Mouse (Mus musculus) heart, embryonic 13.5 days (tissue): ENCODE measurements at regions not wholly inside any gene's neighbourhood (a gene's known extent, or its start where the extent isn't known, plus 50 kb on each side); places are given as distances from the start of the nearest gene placed in this dataset.

Experiments
- ATAC-seq: fragments of 200-750 bp; cut with Nextera tagmentation; 2 replicates; pipeline ENCODE4 v1.8.0; 2017; ENCODE audit warnings: moderate TSS enrichment; ENCODE audit not compliant: insufficient number of reproducible peaks, low FRiP score, low TSS enrichment; ENCODE audit errors: extremely low read depth
- H3K27ac ChIP-seq: fragments of 300-500 bp; sonication (generic); replicated peaks from 2 replicates; pipeline ENCODE4 v1.5.1; 2015; ENCODE audit warnings: moderate library complexity, mild to moderate bottlenecking, inconsistent platforms
- H3K27me3 ChIP-seq: fragments of 300-500 bp; sonication (generic); replicated peaks from 2 replicates; pipeline ENCODE4 v1.6.1; 2015; ENCODE audit warnings: mild to moderate bottlenecking, inconsistent platforms
- H3K36me3 ChIP-seq: fragments of 300-500 bp; sonication (generic); 2 replicates; pipeline ENCODE4 v1.6.1; 2015; ENCODE audit warnings: mild to moderate bottlenecking, inconsistent platforms
- H3K4me1 ChIP-seq: fragments of 300-500 bp; sonication (generic); 2 replicates; pipeline ENCODE4 v1.6.1; 2015; ENCODE audit warnings: inconsistent platforms
- H3K4me2 ChIP-seq: fragments of 300-500 bp; sonication (generic); 2 replicates; pipeline ENCODE4 v1.6.1; 2015; ENCODE audit warnings: inconsistent platforms, mild to moderate bottlenecking, moderate library complexity
- H3K4me3 ChIP-seq: fragments of 300-500 bp; sonication (generic); 2 replicates; pipeline ENCODE4 v1.5.1; 2015; ENCODE audit warnings: moderate library complexity, mild to moderate bottlenecking, inconsistent platforms
- H3K9ac ChIP-seq: fragments of 300-500 bp; sonication (generic); 2 replicates; pipeline ENCODE4 v1.6.1; 2015; ENCODE audit warnings: inconsistent platforms, mild to moderate bottlenecking, moderate library complexity
- H3K9me3 ChIP-seq: fragments of 300-500 bp; sonication (generic); 2 replicates; pipeline ENCODE4 v1.6.1; 2016; ENCODE audit warnings: inconsistent platforms
- WGBS: fragments of 180-500 bp; shearing (Covaris S2); methylation state at CpG from one replicate; pipeline ENCODE4 v1.1.7; 2015; ENCODE audit warnings: mixed read lengths; 5-methylcytosine and 5-hydroxymethylcytosine counted together

DNA sequence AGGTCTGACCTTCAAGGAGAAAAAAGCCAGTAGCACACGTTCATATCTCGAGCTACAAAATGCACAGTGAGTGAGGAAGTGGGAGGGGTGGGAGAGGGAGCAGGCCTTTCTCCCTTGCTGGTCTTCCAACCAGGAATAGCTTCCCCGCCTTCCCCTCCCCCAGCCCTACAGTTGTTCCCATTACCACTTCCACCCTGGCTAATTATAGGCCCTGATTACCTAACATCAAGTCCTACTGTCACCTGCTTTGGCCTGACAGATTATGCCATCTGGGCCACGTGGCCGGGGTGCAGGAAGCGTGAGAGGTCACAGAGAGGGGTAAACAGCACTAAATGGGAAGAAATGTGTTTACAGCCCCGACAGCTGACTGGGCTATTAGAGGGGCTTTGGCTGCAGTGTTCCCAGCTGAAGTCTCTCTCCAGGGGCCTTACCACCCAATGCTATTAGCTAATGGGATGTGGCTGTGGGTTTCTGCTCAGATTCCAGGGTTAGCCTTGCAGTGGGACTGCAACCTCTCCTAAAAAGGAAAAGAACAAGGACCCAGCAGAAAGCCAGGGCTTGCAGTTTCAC lies 138.6 kb upstream of the Cpeb2 start:
- Histone ChIP-seq H3K9me3 (no peaks in the 10 kb centered on the region), H3K27ac (peak overlapping the region; percentile 78), H3K27me3 (no peaks in the 10 kb centered on the region), H3K4me2 (peak overlapping the region; percentile 32), H3K4me3 (no peak overlapping the region), H3K36me3 (no peaks in the 10 kb centered on the region), H3K4me1 (peaks cover 16% of the 10 kb centered on the region), H3K9ac (0 out of 2 replicates have a peak overlapping the region, but pooled peaks have one; percentile 35)
- 2% methylated on average over 7 of the region's 7 CpGs for WGBS
- peak; percentile 54; the same call in 1 of the 2 replicates for ATAC-seq

DNA sequence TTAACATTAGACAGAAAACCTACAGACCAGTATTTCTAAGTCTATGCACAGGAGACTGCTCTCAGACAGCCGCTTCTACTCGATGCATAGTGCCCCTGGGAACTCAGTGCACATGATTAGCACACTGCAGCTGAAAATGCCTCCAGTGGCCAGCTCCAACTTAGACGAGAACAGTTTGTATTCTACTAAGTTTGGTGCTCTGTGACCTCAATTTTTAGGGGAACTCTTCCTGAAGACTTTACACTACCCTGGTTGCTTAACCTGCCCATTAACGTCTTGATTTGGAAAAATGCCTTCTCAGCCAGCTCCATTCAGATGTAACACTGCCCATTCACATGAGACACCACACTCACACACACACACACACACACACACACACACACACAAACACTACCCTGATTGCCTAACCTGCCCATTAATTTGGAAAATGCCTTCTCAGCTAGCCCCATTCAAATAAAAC lies 130.9 kb upstream of the Cpeb2 start:
- WGBS = 31% methylated on average over 4 of the region's 4 CpGs
- Histone ChIP-seq H3K36me3 (no peaks in the 10 kb centered on the region), H3K9me3 (no peaks in the 10 kb centered on the region), H3K4me1 (peaks cover 4% of the 10 kb centered on the region), H3K4me3 (no peak overlapping the region), H3K27me3 (no peaks in the 10 kb centered on the region), H3K9ac (no peak overlapping the region), H3K27ac (0 out of 2 replicates have a peak overlapping the region, but pooled peaks have one; percentile 24), H3K4me2 (no peak overlapping the region)
- no peak for ATAC-seq

DNA sequence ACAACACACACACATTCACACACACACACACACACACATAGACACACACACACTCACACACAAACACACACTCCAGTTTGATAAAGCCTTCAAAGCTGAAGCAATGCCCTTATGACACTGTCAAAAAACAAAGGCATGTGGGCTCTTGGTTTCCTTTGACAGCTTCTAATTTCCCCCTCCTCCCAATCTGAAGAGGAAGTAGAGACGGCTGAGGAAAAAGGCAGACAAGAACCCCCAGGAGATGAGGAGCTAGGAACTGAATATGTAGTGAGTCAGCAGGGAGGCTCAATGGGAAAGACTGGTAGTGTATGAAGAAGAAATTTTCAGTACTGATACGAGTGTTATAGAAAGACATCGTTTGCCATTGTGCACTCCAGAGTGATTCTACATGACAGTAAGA lies 130.4 kb upstream of the Cpeb2 start:
- H3K27ac ChIP-seq = no peak overlapping the region
- H3K4me2 ChIP-seq = no peak overlapping the region
- H3K4me1 ChIP-seq = peaks cover 4% of the 10 kb centered on the region
- no peaks in the 10 kb centered on the region for H3K36me3 ChIP-seq
- H3K4me3 ChIP-seq = no peak overlapping the region
- no peaks in the 10 kb centered on the region for H3K27me3 ChIP-seq
- 57% methylated on average over 3 of the region's 3 CpGs for WGBS
- no peak overlapping the region for H3K9ac ChIP-seq
- ATAC-seq = no peak
- no peaks in the 10 kb centered on the region for H3K9me3 ChIP-seq

DNA sequence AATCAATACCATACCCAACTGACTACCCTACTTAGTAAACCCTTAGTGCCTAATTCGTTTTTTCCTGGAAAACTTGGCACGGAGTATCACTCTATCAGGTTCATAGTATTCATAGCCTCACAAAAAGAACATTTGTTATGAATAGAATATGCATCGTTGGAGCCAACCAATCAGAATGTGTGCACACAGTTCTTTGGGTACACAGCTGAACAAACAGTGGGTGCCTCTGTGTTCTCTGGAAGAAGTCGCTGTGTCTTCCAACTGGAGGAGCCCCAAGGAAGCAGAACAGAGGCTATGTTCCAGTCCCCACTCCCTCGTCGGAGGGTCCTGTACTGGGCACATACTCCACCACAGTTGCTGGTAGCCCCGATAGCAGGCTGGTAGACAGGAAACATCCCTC lies 129.2 kb upstream of the Cpeb2 start:
- H3K4me1 ChIP-seq = peaks cover 4% of the 10 kb centered on the region
- no peaks in the 10 kb centered on the region for H3K36me3 ChIP-seq
- no peak overlapping the region for H3K4me3 ChIP-seq
- ATAC-seq = no peak
- no peak overlapping the region for H3K27ac ChIP-seq
- no peak overlapping the region for H3K4me2 ChIP-seq
- WGBS = 90% methylated on average over 7 of the region's 7 CpGs
- H3K9me3 ChIP-seq = no peaks in the 10 kb centered on the region
- no peaks in the 10 kb centered on the region for H3K27me3 ChIP-seq
- H3K9ac ChIP-seq = no peak overlapping the region

DNA sequence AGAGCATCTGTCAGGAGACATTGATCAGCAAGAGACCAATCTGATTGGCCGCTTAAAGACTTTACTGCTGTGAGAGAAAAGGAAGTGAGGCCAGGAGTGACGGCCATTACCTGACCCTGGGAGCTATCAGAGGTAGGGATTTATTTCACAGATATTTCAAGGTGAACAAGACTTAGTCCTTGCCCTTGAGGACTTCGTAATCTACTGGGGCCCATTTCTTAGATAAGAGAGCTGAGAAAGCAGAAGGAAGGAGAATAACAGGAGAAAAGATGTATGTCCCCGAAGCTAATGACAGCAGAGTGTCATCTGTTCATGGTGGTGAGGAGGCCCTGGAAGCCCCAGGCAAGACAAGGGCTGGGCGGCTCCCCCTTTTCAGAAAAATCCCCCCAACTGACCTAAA lies 127.4 kb upstream of the Cpeb2 start:
- WGBS = 64% methylated on average over 5 of the region's 5 CpGs

DNA sequence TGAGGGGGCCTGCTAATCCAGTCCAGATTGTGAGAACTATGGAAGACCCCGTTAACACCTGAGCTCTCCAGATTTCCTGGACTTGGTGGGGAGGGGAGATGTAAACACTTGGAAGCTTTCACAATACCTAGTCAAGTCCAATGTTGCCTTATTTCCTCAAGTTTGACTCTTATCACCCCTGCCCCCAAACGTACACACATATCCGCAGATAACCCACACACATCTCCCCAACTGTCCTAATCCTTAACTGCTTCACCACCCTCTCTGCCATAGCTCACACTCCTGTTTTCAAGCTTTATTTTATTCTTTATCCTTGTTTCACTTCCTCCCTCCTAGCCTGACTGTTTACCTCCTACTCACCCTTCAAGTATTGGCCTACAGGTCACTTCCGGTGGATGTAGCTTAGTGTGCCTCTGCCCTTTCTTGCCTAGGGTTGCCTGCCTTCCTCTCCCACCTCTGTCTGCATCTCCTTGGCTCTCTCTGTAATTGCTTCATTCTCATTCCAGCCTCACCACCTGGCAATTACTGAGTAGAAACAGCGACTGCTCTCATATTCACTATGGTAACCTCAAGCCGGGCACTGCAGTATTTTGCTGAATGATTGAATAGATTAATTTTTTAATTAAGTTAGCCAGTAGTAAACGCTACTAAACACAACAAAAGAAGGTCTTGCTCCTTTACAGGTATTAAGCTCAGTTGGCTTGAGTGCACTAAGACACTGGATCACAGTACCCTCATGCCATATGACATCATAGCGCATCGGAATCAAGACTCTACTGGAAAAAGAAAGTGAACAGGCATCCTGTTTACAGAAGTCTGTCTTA lies 125.3 kb upstream of the Cpeb2 start:
- no peak overlapping the region for H3K4me2 ChIP-seq
- H3K27ac ChIP-seq = no peak overlapping the region
- peaks cover 12% of the 10 kb centered on the region for H3K4me1 ChIP-seq
- 77% methylated on average over 9 of the region's 9 CpGs for WGBS
- H3K9ac ChIP-seq = no peak overlapping the region
- ATAC-seq = no peak
- H3K9me3 ChIP-seq = no peaks in the 10 kb centered on the region
- H3K4me3 ChIP-seq = no peak overlapping the region
- H3K36me3 ChIP-seq = no peaks in the 10 kb centered on the region
- no peaks in the 10 kb centered on the region for H3K27me3 ChIP-seq

More for the DNA sequence above, 127.4 kb upstream of the Cpeb2 start:
- Histone ChIP-seq H3K27me3 (no peaks in the 10 kb centered on the region), H3K9me3 (no peaks in the 10 kb centered on the region), H3K4me1 (peaks cover 4% of the 10 kb centered on the region), H3K9ac (no peak overlapping the region), H3K4me2 (no peak overlapping the region), H3K36me3 (no peaks in the 10 kb centered on the region), H3K4me3 (no peak overlapping the region), H3K27ac (no peak overlapping the region)
- ATAC-seq = no peak

DNA sequence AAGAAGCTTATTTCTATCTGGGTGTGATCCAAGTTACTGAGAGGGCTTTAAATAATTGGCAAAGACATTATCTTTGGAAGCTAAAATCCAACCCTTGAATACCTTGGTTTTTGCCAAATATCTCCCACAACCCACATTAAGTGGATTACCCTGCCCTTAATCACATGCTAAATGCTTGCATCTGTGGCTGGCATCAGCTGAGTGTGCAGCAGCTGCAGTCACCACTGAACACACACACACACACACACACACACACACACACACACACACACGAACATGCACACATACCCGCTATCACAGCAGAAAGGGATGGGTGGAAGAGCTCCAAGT lies 124.7 kb upstream of the Cpeb2 start:
- no peaks in the 10 kb centered on the region for H3K36me3 ChIP-seq
- H3K4me3 ChIP-seq = no peak overlapping the region
- ATAC-seq = no peak
- no peaks in the 10 kb centered on the region for H3K27me3 ChIP-seq
- 64% methylated on average over 2 of the region's 2 CpGs for WGBS
- H3K4me2 ChIP-seq = no peak overlapping the region
- H3K9ac ChIP-seq = no peak overlapping the region
- no peak overlapping the region for H3K27ac ChIP-seq
- H3K9me3 ChIP-seq = no peaks in the 10 kb centered on the region
- H3K4me1 ChIP-seq = peaks cover 15% of the 10 kb centered on the region

DNA sequence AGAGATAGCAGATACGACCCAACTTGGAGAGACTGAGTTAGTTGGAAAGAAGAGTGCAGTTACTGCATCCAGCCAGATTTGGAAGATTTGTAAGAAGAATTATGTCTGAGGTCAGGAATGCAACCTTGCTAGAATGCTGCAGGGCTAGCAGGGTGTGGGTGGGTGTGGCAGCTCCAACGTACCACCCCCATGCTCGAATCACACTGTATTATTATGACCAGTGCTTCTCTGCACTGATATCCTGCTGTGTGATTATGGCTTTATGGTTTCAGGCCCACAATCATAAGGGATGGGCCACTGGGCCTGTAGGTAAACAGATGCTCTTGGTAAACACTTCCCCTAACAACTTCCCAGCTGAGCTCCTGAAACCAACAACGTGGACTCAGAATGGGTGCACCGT lies 122.8 kb upstream of the Cpeb2 start:
- H3K9me3 ChIP-seq = no peaks in the 10 kb centered on the region
- 74% methylated on average over 5 of the region's 5 CpGs for WGBS
- H3K4me2 ChIP-seq = no peak overlapping the region
- H3K9ac ChIP-seq = no peak overlapping the region
- H3K4me1 ChIP-seq = peaks cover 18% of the 10 kb centered on the region
- no peaks in the 10 kb centered on the region for H3K27me3 ChIP-seq
- H3K36me3 ChIP-seq = no peaks in the 10 kb centered on the region
- no peak overlapping the region for H3K27ac ChIP-seq
- H3K4me3 ChIP-seq = no peak overlapping the region
- ATAC-seq = no peak

DNA sequence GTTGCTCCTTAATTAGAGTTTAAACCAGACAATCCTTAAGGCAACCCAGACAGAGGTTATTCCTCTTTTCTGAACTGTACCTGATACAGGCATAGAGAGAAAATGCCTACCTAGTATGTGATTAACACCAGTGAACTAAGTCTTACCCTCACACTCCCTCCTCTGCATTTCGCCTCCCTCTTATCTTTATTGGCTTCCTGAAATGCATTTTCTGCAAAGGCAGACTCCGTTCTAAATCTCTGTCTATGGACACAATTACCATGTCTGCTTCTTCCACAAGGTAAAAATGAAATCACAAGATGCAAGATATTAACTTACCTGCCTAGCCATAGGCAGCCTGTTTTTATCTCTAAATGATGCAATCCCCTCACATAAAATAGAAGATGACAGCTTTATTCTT lies 121.2 kb upstream of the Cpeb2 start:
- H3K9ac ChIP-seq = no peak overlapping the region
- no peak overlapping the region for H3K4me2 ChIP-seq
- H3K27ac ChIP-seq = no peak overlapping the region
- no peaks in the 10 kb centered on the region for H3K36me3 ChIP-seq
- no peak for ATAC-seq
- H3K27me3 ChIP-seq = no peaks in the 10 kb centered on the region; the same call in 1 of the 2 replicates
- H3K9me3 ChIP-seq = no peaks in the 10 kb centered on the region
- H3K4me1 ChIP-seq = peaks cover 18% of the 10 kb centered on the region
- no peak overlapping the region for H3K4me3 ChIP-seq
- WGBS = 35% methylated on average over 2 of the region's 2 CpGs

DNA sequence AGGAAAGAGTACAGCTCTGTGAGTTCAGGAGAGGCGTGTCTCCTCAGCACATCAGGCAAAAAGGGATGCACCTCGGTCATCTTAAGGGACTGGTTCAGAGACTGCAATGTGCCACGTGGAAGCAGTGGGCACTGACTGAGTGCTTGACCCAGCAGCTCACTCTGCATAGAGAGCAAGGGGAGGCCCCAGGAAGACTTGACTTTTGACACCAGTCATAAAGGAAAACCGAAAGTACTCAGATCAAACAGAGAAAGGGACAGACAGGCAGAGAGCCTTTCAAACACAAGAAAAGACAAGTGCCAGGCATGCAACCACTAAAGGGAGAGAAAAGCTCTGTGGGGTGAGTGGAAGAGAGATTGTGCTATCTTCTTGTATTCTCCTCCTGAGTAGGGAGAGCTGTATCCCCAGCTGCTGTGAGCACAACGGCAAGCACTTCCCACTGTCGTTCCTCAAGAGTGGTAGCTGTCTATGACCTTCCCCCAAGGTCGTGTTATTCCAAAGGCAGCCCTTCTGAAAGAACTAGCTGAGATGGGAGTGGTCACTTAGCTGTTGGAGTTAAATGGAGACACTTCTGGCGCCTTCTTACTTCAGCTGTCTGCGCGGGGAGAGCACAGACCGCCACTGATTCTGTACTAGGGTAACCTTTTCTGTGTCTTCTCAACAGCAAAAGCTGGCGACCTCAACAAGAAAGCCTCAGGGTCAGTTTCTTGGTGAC lies 119.4 kb upstream of the Cpeb2 start:
- peak overlapping the region; percentile 46 for H3K4me2 ChIP-seq
- 40% methylated on average over 12 of the region's 12 CpGs for WGBS
- H3K27me3 ChIP-seq = no peaks in the 10 kb centered on the region; the same call in 1 of the 2 replicates
- no peaks in the 10 kb centered on the region for H3K36me3 ChIP-seq
- H3K4me3 ChIP-seq = peak overlapping the region; percentile 8; the same call in 1 of the 2 replicates
- ATAC-seq = no peak
- H3K9me3 ChIP-seq = no peaks in the 10 kb centered on the region
- peaks cover 18% of the 10 kb centered on the region for H3K4me1 ChIP-seq
- H3K27ac ChIP-seq = peak overlapping the region; percentile 41; the same call in 1 of the 2 replicates
- peak overlapping the region; percentile 64 for H3K9ac ChIP-seq

DNA sequence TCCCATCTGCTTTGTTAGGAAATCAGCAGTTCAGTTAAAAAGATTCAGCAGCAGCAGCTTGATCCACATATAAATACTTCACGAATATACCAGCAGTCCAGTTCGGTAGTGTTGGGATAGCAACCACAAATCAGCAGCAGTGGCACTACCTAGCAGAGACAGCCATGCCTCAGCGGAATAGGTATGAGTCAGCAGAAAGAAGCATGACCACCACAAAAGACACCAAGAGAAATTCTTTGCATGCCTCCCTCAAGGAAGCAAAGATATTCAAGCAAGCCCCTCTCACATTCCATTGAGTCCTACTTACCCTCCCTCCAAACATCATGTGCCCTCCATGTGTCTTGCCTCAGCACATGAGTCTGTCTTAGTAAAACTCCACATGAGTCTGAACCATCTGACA lies 117.5 kb upstream of the Cpeb2 start:
- no peak for ATAC-seq
- no peaks in the 10 kb centered on the region; the same call in 1 of the 2 replicates for H3K27me3 ChIP-seq
- no peak overlapping the region for H3K4me2 ChIP-seq
- H3K27ac ChIP-seq = no peak overlapping the region
- H3K36me3 ChIP-seq = no peaks in the 10 kb centered on the region
- 88% methylated on average over 3 of the region's 3 CpGs for WGBS
- no peak overlapping the region for H3K4me3 ChIP-seq
- H3K4me1 ChIP-seq = peaks cover 22% of the 10 kb centered on the region
- no peak overlapping the region for H3K9ac ChIP-seq
- H3K9me3 ChIP-seq = no peaks in the 10 kb centered on the region
